Mouse (Mus musculus) forebrain, postnatal 0 days (tissue): ENCODE measurements at regions not wholly inside any gene's neighbourhood (a gene's known extent, or its start where the extent isn't known, plus 50 kb on each side); places are given as distances from the start of the nearest gene placed in this dataset.
A peak's percentile ranks its signal among the peaks of the same experiment; 100 is the strongest.
"Not testable (repeated sequence)": the region's sequence is repeated elsewhere in the genome, so short reads cannot be mapped to it uniquely, and the experiment has no call there.

Experiments
- ATAC-seq: fragments of 200-750 bp; cut with Nextera tagmentation; 2 replicates; pipeline ENCODE4 v1.8.0; 2017; ENCODE audit warnings: mild to moderate bottlenecking, moderate library complexity
- DNase-seq: peaks from one replicate; pipeline ENCODE4 v3.0.0-alpha.2; 2015
- H3K27ac ChIP-seq: fragments of 300-500 bp; sonication (generic); 2 replicates; pipeline ENCODE4 v1.5.1; 2014; ENCODE audit warnings: low read depth, mild to moderate bottlenecking, antibody characterized with exemption, low read length, moderate library complexity, mixed read lengths
- H3K27me3 ChIP-seq: fragments of 300-500 bp; sonication (generic); 2 replicates; pipeline ENCODE4 v1.6.1; 2014; ENCODE audit warnings: mild to moderate bottlenecking, low read length, mixed read lengths; ENCODE audit not compliant: insufficient read depth
- H3K36me3 ChIP-seq: fragments of 300-500 bp; sonication (generic); 2 replicates; pipeline ENCODE4 v1.6.1; 2014; ENCODE audit warnings: mild to moderate bottlenecking, moderate library complexity; ENCODE audit not compliant: insufficient read depth
- H3K4me1 ChIP-seq: fragments of 300-500 bp; sonication (generic); 2 replicates; pipeline ENCODE4 v1.6.1; 2014; ENCODE audit warnings: antibody characterized with exemption; ENCODE audit not compliant: insufficient read depth
- H3K4me2 ChIP-seq: fragments of 300-500 bp; sonication (generic); 2 replicates; pipeline ENCODE4 v1.6.1; 2014; ENCODE audit warnings: low read depth, mild to moderate bottlenecking, moderate library complexity
- H3K4me3 ChIP-seq: fragments of 300-500 bp; sonication (generic); 2 replicates; pipeline ENCODE4 v1.5.1; 2014; ENCODE audit warnings: low read depth, low read length, mixed read lengths
- H3K9ac ChIP-seq: fragments of 300-500 bp; sonication (generic); 2 replicates; pipeline ENCODE4 v1.6.1; 2014; ENCODE audit warnings: mild to moderate bottlenecking
- H3K9me3 ChIP-seq: fragments of 300-500 bp; sonication (generic); 2 replicates; pipeline ENCODE4 v1.6.1; 2016; ENCODE audit warnings: low read length
- CTCF ChIP-seq: sonication (generic); IDR thresholded peaks from 2 replicates; pipeline ENCODE4 v1.5.1; 2016; ENCODE audit warnings: antibody characterized with exemption, control low read depth, low read depth
- WGBS: fragments of 180-500 bp; shearing (Covaris S2); extraction: QIAGEN DNeasy Blood & Tissue Kit; methylation state at CpG from one replicate; pipeline ENCODE4 v1.1.7; 2014; 5-methylcytosine and 5-hydroxymethylcytosine counted together

DNA sequence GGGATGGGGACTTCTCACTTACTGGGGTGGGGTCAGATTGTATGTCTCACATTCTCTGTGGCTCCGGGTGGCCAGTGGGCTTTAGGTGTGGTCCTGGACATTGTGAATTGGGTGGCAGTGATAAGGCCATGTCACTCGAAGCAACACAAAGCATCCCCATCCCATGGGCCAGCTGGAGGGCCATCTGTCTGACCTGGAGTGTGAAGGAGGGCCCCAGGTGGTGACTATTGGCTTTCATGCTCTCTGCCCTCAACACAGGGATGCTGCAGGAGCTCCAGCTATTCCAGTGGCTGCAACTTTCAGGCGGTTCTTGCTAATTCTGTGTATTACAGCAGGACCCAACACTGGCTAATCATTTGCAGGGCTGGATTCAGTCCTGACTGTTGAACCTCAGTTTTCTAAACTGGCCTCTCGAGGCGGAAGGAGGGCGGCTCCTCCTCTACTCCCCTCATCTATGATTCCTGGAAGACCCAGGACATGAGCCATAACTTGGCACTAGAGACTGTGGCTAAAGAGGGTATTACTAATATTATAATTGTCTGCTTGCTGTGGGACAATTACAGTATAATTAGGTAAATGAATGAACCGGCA is 64.1 kb downstream of the 9530068E07Rik start:
- Histone ChIP-seq H3K4me3 (no peak overlapping the region), H3K36me3 (no peaks in the 10 kb centered on the region), H3K27me3 (no peaks in the 10 kb centered on the region), H3K27ac (no peak overlapping the region), H3K9ac (no peak overlapping the region), H3K4me1 (no peaks in the 10 kb centered on the region), H3K4me2 (no peak overlapping the region), H3K9me3 (no peaks in the 10 kb centered on the region)
- WGBS = 72% methylated on average over 7 of the region's 7 CpGs
- TF ChIP-seq CTCF = no peak
- ATAC-seq = no peak
- DNase-seq = no peak

GRCm38 (mm10) chr11:52471128-52471527 is 74.9 kb downstream of the 9530068E07Rik start:
- WGBS = 85% methylated on average over 6 of the region's 6 CpGs
- not testable (repeated sequence) for H3K27me3 ChIP-seq, H3K4me1 ChIP-seq, H3K36me3 ChIP-seq, H3K4me2 ChIP-seq, ATAC-seq, H3K4me3 ChIP-seq, DNase-seq, H3K9ac ChIP-seq, H3K27ac ChIP-seq, H3K9me3 ChIP-seq

GRCm38 (mm10) chr11:52480111-52480510 is 83.9 kb downstream of the 9530068E07Rik start:
- H3K27ac ChIP-seq, H3K27me3 ChIP-seq, DNase-seq, H3K4me2 ChIP-seq, ATAC-seq, H3K9me3 ChIP-seq, H3K36me3 ChIP-seq, H3K4me1 ChIP-seq, H3K4me3 ChIP-seq, H3K9ac ChIP-seq: not testable (repeated sequence)
- 71% methylated on average over 10 of the region's 10 CpGs for WGBS

DNA sequence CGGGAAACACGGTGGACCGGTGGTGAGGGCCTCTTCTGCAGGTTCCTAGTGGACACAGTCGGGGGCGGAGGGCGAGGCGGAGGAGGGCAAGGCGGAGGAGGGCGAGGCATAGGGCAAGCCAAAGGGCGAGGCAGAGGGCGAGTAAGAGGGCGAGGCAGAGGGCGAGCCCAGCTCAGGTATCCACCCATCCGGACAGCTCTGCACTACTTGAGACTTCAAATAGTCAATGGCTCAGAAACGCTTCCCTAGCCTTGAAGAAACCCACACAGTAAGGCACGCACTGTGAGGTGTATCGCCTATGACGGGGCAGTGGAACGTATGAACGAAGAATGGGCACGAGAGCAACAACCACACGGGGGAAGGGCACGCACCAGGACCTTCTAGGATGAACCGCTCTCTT is 84.5 kb downstream of the 9530068E07Rik start:
- H3K36me3 ChIP-seq, H3K9ac ChIP-seq, H3K27ac ChIP-seq, ATAC-seq, H3K4me3 ChIP-seq, DNase-seq, H3K27me3 ChIP-seq, H3K4me1 ChIP-seq, H3K4me2 ChIP-seq, H3K9me3 ChIP-seq: not testable (repeated sequence)
- 94% methylated on average over 24 of the region's 24 CpGs for WGBS

DNA sequence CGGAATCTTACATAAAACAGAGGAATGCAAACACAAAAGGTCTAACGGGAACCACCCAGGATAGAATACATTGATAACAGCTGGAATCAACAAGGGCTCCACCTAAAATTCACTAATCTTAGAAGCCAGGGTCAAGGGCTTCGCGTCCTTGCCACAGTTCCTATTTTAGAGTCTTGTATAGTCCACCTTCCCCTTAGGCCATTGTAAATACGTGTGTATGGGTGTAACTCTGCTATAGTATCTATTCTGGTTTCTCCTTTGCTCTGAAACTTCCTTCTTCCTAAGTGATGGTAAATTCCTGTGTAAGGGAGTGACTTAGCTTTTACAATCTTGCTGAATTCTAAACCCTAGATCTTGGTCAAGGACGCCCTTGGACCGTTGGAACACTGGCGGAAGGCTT is 87.3 kb downstream of the 9530068E07Rik start:
- 90% methylated on average over 3 of the region's 8 CpGs for WGBS
- not testable (repeated sequence) for H3K4me3 ChIP-seq, H3K4me1 ChIP-seq, DNase-seq, H3K9me3 ChIP-seq, ATAC-seq, H3K36me3 ChIP-seq, H3K27ac ChIP-seq, H3K27me3 ChIP-seq, H3K4me2 ChIP-seq, H3K9ac ChIP-seq

DNA sequence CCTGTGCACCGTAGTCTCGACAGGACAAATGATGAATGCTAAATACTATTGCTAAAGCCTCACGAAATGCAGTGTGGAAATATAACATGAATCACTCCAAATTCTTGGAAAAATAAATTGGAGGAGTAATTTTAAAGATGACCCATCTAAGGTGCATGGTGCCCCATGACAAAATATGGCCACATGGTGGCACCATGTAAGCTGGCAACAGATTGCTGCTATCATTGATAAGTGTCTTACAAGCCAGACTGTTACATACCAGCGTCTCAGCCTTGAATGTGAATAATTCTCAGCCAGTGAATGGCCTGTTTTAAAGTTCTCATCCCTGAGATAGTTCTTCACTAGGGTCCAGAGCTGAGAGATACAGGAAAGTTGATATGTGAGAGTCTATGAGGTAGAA is 92.3 kb downstream of the 9530068E07Rik start:
- peak; percentile 9 for DNase-seq
- H3K9me3 ChIP-seq, ATAC-seq, H3K9ac ChIP-seq, H3K4me1 ChIP-seq, H3K4me3 ChIP-seq, H3K27me3 ChIP-seq, H3K36me3 ChIP-seq, H3K4me2 ChIP-seq, H3K27ac ChIP-seq: not testable (repeated sequence)
- peak; percentile 47; the same call in 1 of the 2 replicates for TF ChIP-seq CTCF
- 52% methylated on average over 4 of the region's 4 CpGs for WGBS

GRCm38 (mm10) chr11:52493336-52493735 is 97.1 kb downstream of the 9530068E07Rik start:
- DNase-seq (no peak), ATAC-seq (no peak)
- Histone ChIP-seq H3K4me3 (no peak overlapping the region), H3K27me3 (no peaks in the 10 kb centered on the region), H3K9ac (no peak overlapping the region), H3K27ac (no peak overlapping the region), H3K4me2 (no peak overlapping the region), H3K36me3 (no peaks in the 10 kb centered on the region), H3K9me3 (no peaks in the 10 kb centered on the region), H3K4me1 (no peaks in the 10 kb centered on the region)
- 87% methylated on average over 6 of the region's 6 CpGs for WGBS
- no peak for TF ChIP-seq CTCF

- H3K27ac ChIP-seq = no peak overlapping the region
- ATAC-seq (no peak), DNase-seq (no peak)
- WGBS = 92% methylated on average over 3 of the region's 3 CpGs
- no peaks in the 10 kb centered on the region for H3K9me3 ChIP-seq
- H3K4me1 ChIP-seq = no peaks in the 10 kb centered on the region
- no peaks in the 10 kb centered on the region for H3K27me3 ChIP-seq
- no peaks in the 10 kb centered on the region for H3K36me3 ChIP-seq
- no peak for TF ChIP-seq CTCF
- H3K4me3 ChIP-seq = no peak overlapping the region
- H3K9ac ChIP-seq = no peak overlapping the region
- no peak overlapping the region for H3K4me2 ChIP-seq
Measured at GRCm38 (mm10) chr11:52496908-52497307, 100.7 kb downstream of the 9530068E07Rik start.
